Mouse (Mus musculus) cerebellum, postnatal 36 days (tissue): Measurements from ENCODE around the gene Zbtb7b.
"Not testable (repeated sequence)": the region's sequence is repeated elsewhere in the genome, so short reads cannot be mapped to it uniquely, and the experiment has no call there.

Source experiments
- DNase-seq, 2 experiments: peaks; one replicate each; pipeline ENCODE4 v3.0.0; 2021 to 2022; ENCODE audit warnings: mixed read lengths in 2 of 2

Gene Zbtb7b

DNA sequence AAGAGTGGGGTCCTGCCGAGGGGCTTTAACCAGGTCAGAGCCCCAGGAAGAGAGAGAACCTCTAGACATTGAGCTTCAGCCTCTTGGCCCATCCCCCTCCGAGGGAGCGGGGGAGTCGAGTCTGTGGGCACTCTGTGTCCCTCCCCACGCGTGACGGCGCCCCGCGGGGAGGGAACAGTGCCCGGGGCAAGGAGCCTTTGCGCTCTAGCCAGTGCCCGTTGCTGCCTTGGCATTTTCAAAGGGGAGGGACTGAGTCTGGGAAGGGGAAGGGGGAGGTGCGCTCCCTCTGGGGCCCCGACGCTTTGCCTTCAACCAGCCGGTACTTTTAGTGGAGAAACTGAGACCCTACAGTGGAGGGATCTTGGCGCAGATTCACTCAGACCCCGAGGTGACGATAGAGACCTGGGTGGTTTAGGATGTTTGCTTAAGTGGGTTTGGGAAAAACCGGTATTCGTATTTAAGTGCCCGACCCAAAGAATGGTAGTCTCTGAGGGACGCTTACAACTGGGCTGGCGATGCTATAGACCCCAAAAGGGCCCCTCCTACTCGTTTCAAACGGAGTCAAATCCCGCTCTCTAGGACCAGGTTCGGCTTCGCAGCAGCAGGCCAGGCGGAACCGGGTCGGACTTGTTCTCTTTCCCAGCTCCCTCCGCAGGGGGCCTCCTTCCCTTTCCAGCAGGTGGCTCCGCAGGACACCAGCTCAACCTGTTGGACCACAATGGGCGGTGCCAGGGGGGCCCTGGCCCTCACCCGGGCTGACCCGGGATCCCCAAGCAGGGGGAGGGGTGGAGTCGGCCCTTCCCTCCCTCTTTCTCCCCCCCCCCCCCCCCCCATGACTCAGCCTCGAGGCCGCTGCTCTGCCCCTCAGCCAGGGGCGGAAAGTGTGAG is at the start of gene Zbtb7b:
TSS of gene Zbtb7b (minus strand) at position 771 of the 888 bp plus-strand sequence.
- DNase-seq, result peak; percentile 83 to 90

DNA sequence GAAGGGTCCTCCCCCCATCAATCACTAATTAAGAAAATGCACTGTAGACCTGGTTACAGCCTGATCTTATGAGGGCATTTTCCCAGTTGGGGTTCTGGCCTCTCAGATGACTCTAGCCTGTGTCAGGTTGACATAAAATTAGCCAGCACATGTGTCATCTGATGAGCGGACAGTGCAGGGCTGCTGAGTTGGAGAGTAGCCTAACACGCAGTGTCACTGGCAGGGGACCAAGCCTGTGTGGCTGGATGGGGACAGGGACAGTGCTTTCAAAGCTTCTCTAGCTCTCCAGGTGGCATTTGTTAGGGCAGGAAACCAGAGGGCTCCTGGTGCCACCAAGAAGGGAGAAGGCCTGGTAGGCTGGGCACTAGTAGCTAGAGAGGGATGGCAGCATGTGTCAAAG is 46.1 kb upstream of the Zbtb7b start:
- no peak for DNase-seq

DNA sequence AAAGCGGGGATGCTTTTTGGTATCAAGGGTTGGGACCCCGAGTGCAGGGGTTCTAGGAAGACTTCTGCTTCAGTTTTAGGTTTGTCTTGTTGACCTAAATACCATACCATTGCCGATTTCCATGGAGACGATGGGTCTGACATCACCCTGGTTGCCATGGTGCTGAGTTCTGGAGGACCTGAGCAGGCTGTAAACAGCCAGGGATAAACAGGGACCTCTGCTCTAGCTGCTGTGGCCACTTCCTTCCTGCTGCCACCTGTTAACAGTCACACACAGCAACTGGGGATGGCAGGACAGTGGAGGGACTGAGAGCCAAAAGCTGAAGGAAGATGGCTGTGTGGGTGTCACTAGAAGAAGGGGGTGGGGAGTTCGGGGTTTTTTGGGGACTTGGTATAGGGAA is 42.7 kb upstream of the Zbtb7b start:
- DNase-seq, result no peak

DNA sequence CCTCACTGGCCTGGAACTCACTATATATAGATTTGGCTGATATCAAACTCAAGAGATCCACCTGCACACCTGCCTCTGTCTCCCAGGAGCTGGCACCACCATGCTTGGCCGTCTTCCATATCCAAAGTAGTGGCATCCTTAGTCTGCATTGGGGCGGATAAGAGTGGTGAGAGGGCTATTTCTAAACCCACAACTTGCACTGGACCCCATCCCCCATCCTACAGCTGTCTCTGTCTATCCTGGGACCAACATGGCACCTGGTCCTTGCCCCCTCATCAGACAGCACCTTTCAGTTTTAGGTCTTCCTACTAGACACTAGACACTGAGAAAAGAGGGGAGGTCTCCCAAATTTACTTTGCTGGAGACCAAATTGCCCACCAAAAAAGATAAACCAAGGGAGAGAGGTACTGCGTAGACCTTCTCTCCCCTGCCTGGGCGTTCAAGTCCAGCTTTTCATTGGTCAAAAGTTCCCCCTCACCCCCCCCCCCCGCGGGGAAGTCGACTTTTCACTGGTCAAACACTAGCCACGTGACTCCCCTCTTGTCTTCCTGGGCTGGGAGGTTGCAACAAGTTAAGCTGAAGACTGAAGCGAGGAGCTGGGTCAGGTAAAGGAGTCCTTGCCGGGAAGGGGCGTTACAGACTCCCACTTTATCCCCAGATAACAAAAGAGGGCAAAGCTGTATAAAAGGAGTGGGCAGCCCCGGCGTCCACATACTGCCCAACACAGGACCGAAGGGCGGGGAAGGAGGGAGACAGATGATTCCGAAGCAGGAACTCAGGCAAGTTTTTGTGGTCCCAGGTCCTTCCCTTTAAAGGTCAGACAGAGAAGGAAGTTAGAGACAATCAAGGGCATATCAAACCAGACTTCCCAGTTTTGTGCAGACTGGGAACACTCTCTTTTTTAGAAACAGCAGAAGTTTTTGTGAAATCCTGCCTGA is 41.9 kb upstream of the Zbtb7b start, which contains the start of gene Pbxip1:
TSS of gene Pbxip1 (plus strand) at position 531 of the 938 bp plus-strand sequence.
- no peak for DNase-seq

DNA sequence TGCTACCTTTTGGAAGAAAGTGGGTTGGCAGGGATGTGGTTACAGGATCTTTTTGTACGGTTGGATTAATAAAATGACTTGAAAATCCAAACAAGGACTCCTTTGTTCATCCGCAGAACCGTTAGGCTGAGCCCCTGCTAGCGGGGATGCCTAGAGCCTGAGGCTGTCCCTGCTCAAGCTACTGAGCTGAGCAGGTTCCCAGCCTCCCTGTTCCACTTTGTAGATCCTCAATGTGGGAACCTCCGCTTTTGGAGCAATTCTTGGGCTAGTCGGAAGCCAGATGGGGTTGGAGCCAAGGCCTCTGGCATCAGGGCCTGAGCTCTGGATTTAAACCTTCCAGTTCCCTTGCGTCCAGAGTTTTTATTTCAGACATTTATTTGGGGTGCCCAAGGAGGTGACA is 40.5 kb upstream of the Zbtb7b start:
- no peak for DNase-seq

DNA sequence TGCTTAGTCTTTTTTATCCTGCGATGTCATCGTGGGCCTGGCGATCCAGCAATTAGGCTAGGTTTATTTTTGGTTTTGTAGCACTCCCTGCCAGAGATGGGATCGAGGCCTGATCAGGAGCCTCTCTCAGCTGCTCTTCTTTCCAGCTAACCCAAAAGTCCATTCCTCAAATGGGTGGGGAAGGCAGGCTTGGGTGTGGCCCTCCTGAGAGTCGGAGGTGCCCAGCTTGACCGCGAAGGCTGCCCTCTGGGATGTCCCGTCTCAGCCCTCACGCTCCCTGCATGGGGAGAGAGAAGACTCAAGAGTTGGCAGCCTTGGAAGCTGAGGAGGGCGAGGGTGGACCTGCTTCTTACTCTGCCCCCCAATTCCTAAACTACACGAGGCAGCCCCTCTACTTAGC is 40.0 kb upstream of the Zbtb7b start:
- no peak for DNase-seq

DNA sequence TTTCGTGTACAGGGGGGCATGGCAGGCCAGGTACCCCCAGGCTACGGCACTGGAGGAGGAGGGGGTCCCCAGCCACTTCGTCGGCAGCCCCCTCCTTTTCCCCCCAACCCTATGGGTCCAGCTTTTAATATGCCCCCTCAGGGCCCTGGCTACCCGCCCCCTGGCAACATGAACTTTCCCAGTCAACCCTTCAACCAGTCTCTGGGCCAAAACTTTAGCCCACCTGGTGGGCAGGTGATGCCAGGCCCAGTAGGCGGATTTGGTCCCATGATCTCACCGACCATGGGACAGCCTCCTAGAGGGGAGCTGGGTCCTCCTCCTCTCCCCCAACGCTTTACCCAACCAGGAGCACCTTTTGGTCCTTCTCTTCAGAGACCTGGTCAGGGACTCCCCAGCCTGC is 38.0 kb upstream of the Zbtb7b start:
- DNase-seq, result no peak

DNA sequence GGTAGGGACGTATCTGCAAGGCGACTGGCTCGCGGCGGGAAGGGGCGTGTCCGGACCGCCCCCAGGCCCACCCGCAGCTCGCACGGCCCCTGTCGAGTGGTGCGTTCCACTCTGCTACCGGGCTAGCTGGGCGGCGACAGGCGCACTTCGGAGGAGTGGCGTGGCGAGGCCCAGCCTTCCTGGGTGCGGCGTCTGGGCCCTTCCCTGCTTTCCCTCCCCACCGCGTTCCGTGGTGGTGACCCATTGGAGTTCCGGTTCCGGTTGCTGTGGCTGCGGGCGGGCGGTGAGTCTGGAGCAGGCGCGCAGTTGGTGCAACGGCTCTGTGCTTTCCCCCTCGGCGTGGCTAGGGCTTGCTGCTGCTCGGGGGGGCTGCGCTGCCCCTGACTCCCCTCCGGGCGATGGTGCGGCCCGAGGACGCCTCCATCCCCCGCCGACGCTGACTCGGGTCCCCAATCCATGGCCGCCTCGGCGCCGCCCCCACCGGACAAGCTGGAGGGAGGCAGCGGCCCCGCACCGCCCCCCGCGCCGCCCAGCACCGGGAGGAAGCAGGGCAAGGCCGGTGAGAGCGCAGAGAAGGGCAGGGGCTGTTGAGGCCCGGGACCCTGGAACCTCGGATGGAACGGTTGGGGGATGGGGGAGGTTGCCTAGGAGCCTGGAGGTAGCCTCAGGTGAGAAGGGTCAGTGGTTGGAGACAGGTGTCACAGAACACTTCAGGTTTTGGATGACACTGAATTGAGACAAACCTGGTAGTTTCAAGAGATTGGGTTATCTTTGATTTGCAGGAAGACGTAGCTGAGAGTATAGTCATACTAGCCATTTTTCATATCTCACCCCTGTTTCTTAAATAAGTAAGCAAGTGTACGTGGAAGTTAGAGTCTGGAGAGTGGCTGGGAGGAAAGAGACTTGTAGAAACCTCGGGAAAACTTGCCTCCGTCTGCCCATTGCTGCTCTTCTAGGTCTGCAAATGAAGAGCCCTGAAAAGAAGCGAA is 35.9 kb upstream of the Zbtb7b start, which contains the start of gene Pygo2:
TSS of gene Pygo2 (plus strand) at position 44 of the 989 bp plus-strand sequence.
- DNase-seq, result peak; percentile 86 to 92

DNA sequence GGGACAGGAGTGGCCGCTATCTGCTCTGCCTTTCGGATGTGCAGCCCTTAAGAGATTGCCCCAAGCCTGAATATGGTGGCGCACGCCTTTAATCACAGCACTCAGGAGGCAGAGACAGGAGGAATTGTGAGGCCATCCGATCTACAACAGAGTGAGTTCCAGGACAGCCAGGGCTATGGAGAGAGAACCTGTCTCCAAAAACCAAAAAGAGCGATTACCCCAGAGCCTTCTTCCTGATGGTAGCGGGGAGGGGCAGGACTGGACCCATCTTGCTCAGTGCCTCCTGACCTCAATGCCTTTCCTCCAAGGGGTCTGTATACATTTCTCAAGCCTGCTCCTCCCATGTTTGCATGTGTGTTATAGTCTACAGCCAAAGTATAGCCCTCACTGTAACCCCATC is 34.4 kb upstream of the Zbtb7b start:
- DNase-seq, result not testable (repeated sequence)

DNA sequence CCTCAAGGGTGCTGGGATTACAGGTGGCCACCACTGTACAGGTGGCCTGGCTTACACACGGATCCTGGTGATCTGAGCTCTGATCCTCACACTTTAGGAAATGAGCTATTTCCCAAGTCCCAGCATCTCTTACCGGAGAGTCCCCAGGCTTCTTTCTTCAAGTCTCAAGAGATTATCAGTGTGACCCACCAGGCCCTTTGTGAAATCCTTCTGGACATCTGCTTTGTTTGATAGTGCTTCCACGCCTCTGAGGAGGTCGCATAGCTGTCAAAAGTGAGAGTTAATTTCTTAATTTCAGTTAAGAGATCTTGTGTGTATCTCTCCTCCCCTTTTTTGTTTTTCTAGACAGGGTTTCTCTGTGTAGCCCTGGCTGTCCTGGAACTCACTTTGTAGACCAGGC is 31.3 kb upstream of the Zbtb7b start:
- no peak for DNase-seq

DNA sequence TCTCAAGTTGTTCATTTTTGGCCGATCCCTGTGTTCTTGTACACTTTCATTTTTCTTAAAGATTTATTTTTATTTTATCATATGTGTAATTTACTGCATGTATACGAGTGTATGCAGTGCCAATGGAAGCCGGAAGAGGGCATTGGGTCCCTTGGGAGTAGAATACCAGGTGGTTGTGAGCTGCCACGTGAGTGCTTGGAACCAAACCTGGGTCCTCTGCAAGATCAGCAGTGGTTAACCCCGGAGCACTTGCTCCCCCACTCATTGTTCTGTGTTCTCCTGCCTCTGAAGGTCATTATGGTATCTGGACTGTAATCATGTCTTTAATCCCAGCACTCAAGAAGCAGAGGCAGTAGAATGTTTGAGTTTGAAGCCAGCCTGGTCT is 30.6 kb upstream of the Zbtb7b start:
- no peak for DNase-seq

DNA sequence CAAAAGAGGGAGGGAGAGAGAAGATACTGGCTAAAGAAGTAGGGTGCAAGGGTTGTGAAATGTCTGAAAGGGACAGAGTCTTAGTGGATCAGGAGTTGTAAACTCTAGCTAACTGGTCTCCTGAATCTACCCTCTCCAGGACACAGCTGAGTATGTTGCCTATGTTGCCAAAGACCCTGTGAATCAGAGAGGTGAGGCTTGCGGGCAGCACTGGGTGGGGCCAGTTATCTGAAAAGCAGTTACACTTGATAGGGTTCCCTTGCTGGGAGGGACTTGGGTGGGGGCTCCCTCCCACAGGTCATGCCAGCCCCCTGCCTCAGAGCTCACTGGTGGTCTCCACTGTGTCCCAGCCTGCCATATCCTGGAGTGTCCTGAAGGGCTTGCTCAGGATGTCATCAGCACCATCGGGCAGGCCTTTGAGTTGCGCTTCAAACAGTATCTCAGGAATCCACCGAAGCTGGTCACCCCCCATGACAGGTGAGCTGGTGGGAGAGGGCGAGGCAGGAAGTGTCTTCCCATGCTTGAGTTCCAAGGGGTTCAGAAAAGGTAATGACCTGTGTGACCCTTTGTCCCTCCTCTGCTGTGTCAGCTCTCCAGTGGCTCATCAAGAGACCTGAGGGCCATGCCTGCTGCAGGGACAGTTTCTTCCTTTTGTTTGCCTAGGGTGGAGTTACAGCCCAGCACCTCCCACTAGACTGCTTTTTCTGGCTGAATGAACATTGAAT is 30.0 kb upstream of the Zbtb7b start:
- no peak for DNase-seq

DNA sequence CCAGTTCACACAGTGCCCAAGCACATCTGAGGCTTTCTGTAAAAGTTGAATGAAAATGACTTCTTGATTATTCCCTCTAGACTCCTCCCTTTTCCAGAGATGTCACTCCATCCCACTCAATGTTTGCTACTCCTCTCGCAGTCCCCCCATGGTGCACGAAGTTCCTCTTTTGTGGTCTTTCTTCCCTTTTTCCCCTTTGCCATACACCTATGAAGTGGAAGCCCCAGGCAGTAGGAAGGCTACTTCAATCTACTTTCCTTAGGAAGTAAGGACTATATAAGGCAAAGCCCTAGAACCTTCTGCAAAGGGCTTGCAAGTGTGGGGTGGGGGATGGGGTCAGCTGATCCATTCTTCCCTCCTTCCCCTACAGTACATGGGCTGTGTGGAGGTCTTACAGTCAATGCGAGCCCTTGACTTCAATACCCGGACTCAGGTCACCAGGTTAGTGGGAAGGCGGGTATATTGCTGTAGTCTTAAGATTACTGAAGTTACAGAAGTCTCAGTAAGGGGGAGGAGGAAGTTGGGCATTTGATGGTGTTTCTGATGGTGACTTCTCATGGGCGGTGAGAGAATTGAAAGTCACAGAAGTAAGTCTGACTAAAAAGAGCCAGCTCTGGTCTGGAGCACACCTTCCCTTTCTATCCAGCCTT is 28.1 kb upstream of the Zbtb7b start:
- no peak for DNase-seq

DNA sequence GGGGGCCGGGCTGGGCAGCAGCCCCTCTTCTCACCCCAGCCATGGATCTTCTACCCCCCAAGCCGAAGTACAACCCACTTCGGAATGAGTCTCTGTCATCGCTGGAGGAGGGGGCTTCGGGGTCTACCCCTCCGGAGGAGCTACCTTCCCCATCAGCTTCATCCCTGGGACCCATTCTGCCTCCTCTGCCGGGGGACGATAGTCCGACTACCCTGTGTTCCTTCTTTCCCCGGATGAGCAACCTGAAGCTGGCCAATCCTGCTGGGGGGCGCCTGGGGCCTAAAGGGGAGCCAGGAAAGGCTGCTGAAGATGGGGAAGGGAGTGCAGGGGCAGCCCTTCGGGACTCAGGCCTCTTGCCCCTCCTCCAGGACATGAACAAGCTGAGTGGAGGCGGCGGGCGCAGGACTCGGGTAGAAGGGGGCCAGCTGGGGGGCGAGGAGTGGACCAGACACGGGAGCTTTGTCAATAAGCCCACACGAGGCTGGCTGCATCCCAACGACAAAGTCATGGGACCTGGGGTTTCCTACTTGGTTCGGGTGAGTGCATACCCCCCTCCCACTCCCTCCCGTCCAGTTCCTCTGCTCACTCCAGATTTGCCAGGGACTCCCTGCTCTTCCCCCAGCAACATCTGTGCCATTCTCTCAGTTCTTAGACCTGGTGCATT is 27.4 kb upstream of the Zbtb7b start:
- DNase-seq, result no peak

DNA sequence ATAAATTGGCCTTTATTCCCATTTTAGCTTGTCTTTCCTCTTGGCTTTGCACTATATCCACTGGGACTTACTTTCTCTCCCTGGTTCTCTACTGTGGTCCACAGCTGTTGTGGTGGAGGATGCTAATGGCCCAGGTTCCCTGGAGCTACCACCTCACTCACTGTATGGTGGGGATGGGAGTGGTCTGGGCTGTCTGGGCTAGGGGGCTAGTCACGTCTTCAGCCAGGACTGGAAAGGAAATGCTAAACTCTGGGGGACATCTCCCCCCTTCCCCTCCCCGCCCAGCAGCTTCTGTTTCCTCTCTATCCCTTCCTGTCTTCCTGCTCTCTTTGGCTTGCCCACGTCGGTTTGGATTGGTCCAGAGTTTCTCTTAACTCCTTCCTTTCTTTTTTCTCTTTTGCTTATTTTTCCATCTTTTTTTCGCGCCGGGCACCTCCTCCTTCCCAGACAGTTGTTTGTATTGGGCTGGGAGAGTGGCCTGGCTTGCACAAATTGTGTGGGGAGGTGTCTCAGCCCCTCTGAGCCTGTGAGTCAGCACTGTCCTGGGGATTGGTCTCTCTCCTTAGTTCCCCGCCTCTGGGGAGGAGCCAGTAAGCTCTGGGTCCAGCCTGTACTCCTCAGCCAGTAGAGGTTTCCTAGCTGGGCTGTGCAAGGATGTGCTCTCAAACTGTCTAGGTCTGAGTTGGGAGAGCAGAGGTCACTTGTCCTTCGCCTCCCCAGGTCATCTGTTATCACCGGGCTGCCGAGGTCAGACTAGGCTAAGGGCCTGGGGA is 26.6 kb upstream of the Zbtb7b start:
- DNase-seq, result peak; percentile 49 to 51

DNA sequence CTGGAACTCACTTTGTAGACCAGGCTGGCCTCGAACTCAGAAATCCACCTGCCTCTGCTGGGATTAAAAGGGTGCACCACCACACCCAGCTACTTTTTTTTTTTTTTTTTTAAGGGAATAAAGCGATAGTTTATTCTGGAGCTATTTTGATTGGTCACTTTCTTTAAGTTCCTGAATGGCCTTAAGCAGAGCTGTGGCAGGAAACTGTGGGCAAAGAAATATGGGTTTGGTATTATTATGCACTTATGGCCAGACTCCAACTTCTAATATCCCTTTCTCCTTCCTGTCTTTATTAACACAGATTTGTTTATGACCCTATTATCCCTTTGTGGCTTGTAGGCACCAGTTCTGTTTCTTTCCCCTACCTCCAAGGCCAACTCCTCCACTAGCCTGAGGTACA is 25.8 kb upstream of the Zbtb7b start:
- no peak for DNase-seq

DNA sequence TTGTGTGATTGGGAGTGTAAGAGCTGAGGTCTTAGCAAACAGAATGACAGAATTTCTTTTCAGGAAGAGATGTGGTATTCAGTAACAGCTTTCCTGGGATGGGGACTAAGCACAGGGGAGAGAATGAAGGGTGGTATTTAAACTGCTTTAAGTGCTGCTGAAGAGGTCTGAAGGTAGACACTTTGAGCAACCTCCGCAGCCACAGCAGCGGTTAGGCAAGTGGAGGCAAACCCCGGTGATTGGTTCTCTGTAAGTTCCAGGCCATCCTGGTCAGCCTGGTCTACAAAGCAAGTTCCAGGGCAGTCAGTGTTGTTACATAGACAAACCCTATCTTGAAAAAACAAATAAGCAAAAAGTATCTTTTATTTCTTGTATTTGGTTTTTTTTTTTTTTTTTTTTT is 25.4 kb upstream of the Zbtb7b start:
- DNase-seq, result no peak

DNA sequence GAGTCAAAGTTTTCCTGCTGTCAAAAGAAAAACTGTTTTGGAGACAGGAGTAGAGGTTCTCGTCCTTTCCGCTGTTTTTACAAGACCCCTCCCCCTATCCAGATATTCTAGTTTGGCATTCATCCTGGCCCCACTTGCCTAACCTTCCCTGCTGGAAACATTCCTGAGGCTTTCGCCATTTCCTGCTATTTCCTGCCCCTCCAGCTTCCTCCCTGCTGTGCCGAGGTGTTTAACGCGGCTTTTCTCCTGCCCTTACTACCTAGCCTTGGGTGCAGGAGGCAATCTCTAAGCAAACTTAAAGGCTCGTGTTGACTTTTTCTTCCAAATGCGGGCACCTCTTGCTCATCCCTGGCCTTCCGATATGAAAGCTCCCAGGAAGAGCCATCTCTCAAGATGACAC is 25.0 kb upstream of the Zbtb7b start:
- DNase-seq, result no peak

DNA sequence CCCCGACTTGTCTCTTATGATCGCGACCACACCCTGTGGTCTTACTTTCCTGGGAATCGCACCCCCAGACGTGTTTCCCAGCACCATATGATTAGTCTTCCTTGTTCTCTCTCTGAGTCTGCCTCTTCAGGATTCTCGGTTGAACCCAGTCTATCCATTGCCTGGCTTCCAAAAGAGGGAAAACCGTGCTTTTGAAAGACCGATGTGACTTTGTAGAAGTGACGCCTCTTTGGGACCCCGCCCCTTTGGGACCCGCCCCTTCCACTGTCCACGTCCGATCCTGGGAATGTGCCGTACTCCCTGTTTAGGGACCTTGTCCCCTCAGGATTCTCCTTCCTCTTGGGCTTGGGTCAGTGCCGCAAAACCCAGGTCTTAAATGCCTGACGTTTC is 24.3 kb upstream of the Zbtb7b start:
- peak in 1 of 2 experiments; percentile 37 for DNase-seq
